Mouse (Mus musculus) myocyte (in vitro differentiated cells): Measurements from ENCODE around the gene Olfr825. TPM values are rescaled to one million over a fixed set of nuclear protein-coding genes. Genes with fewer than 3 reads are reported as not detected.
"Not testable (repeated sequence)": the region's sequence is repeated elsewhere in the genome, so short reads cannot be mapped to it uniquely, and the experiment has no call there.

ENCODE experiments used
- H3K27me3 ChIP-seq: one replicate; pipeline ENCODE4 v1.6.1; 2011; ENCODE audit not compliant: control insufficient read depth, insufficient read depth, insufficient read length
- H3K36me3 ChIP-seq: one replicate; pipeline ENCODE4 v1.6.1; 2011; ENCODE audit not compliant: control insufficient read depth, insufficient read depth
- H3K4me2 ChIP-seq: one replicate; pipeline ENCODE4 v1.6.1; 2011; ENCODE audit warnings: low read depth, control low read depth
- H3K4me3 ChIP-seq: one replicate; pipeline ENCODE4 v1.5.1; 2011; ENCODE audit warnings: mild to moderate bottlenecking, control low read depth, moderate library complexity
- H3K79me2 ChIP-seq: one replicate; pipeline ENCODE4 v1.6.1; 2011; ENCODE audit not compliant: control insufficient read depth, insufficient read depth
- H3ac ChIP-seq: one replicate; pipeline ENCODE4 v1.6.1; 2011; ENCODE audit not compliant: control insufficient read depth, insufficient read length
- CEBPB ChIP-seq: IDR thresholded peaks from 2 replicates; pipeline ENCODE4 v1.6.1; 2011; ENCODE audit warnings: mild to moderate bottlenecking, moderate library complexity; ENCODE audit not compliant: poor library complexity, insufficient read depth, severe bottlenecking
- E2F4 ChIP-seq: IDR thresholded peaks from one replicate; pipeline ENCODE4 v1.6.1; 2011; ENCODE audit warnings: mild to moderate bottlenecking, control low read depth, moderate library complexity; ENCODE audit not compliant: insufficient read depth
- MAX ChIP-seq: IDR thresholded peaks from one replicate; pipeline ENCODE4 v1.6.1; 2011; ENCODE audit warnings: low read depth, mild to moderate bottlenecking, control low read depth
- MYOD1 ChIP-seq, 3 experiments: IDR thresholded peaks; one replicate each; pipeline ENCODE4 v1.6.1; 2011; ENCODE audit warnings: control low read depth in 2 of 3, low read depth in 2 of 3, mild to moderate bottlenecking in 2 of 3, moderate library complexity in 1 of 3; ENCODE audit not compliant: insufficient read length in 2 of 3, control insufficient read depth in 1 of 3
- MYOG ChIP-seq, 3 experiments: IDR thresholded peaks; one replicate each; pipeline ENCODE4 v1.6.1; 2011; ENCODE audit warnings: control low read depth in 2 of 3, low read depth in 2 of 3, mild to moderate bottlenecking in 2 of 3; ENCODE audit not compliant: insufficient read length in 2 of 3, control insufficient read depth in 1 of 3, insufficient read depth in 1 of 3
- POLR2A ChIP-seq: IDR thresholded peaks from one replicate; pipeline ENCODE4 v1.6.1; 2011; ENCODE audit warnings: low read depth, mild to moderate bottlenecking, control low read depth, moderate library complexity; ENCODE audit not compliant: insufficient read length
- POLR2AphosphoS2 ChIP-seq: IDR thresholded peaks from one replicate; pipeline ENCODE4 v1.6.1; 2011; ENCODE audit warnings: low read depth, control low read depth; ENCODE audit not compliant: insufficient read length
- REST ChIP-seq: IDR thresholded peaks from one replicate; pipeline ENCODE4 v1.6.1; 2011; ENCODE audit warnings: mild to moderate bottlenecking, control low read depth, moderate library complexity; ENCODE audit not compliant: insufficient read depth, insufficient read length
- SRF ChIP-seq: IDR thresholded peaks from one replicate; pipeline ENCODE4 v1.6.1; 2011; ENCODE audit warnings: low read depth; ENCODE audit not compliant: control insufficient read depth, insufficient read length
- TCF12 ChIP-seq: IDR thresholded peaks from one replicate; pipeline ENCODE4 v1.6.1; 2011; ENCODE audit warnings: mild to moderate bottlenecking, control low read depth; ENCODE audit not compliant: poor library complexity, insufficient read depth, severe bottlenecking
- TCF3 ChIP-seq: IDR thresholded peaks from one replicate; pipeline ENCODE4 v1.6.1; 2011; ENCODE audit warnings: low read depth, control low read depth; ENCODE audit not compliant: insufficient read length
- USF1 ChIP-seq: IDR thresholded peaks from one replicate; pipeline ENCODE4 v1.6.1; 2011; ENCODE audit warnings: low read depth, mild to moderate bottlenecking, control low read depth, moderate library complexity
- polyA plus RNA-seq: library from polyadenylated mRNA; unstranded; fragments of >200 nt; fragmentation: generic; extraction: Trizol; gene quantifications from one replicate; pipeline ENCODE4 v1.2.1, GENCODE M21; 2012; ENCODE audit warnings: missing spikeins

Gene Olfr825
- polyA plus RNA-seq, 1 experiment = not detected

DNA sequence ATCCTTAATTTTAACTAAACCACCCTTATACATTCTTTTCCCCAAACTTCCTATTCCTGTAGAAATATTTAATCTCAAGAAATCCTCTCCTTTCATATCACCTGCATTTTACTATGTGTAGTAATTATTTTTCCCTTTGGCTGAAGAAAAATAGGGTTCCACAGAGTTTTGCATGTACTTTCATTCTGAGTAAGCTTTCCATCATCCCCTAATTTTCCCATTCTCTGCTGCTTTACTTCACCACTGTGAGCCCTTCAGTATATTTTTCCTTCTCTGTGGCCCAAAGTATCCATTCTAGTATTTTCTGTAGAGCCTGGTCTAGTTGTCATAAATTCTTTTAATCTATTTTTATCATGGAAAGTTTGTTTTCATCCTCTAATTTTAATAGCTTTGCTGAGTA lies 31.8 kb downstream of the Olfr825 start:
- no peak overlapping the region for H3ac ChIP-seq
- no peaks in the 10 kb centered on the region for H3K27me3 ChIP-seq
- no peaks in the 10 kb centered on the region for H3K79me2 ChIP-seq
- H3K4me2 ChIP-seq = no peak overlapping the region
- H3K36me3 ChIP-seq = no peaks in the 10 kb centered on the region
- TF ChIP-seq TCF12 (no peak), SRF (no peak), POLR2AphosphoS2 (no peak), REST (no peak), E2F4 (no peak), POLR2A (no peak), MYOD1 (IDR thresholded peaks at IDR 0.05; ENCODE audit: control insufficient read depth in 1 of 3, insufficient read length in 2 of 3, low read depth in 2 of 3) (no peak), USF1 (no peak), TCF3 (no peak), CEBPB (no peak), MAX (no peak), MYOG (IDR thresholded peaks at IDR 0.05; ENCODE audit: control insufficient read depth in 1 of 3, insufficient read depth in 1 of 3, insufficient read length in 2 of 3, low read depth in 2 of 3) (no peak)
- no peak overlapping the region for H3K4me3 ChIP-seq

DNA sequence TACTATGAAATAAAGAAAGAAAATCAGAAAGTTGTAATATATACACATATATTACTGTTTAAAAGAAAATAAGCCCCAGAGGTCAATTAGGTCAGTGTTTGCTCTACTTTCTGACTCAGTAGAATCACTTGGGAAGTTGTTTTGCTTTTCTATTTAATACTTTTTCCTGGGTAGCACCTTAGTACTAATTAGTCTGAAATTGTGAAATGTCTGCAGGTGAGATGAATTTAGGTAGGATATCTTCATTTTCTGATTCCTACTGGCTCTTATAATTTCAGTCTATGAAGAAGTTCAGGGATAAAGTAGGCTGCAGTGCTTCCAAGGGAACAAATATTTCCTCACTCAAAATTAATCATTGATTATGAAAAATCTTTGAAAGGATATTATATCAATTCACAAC lies 36.7 kb downstream of the Olfr825 start, which contains the start of gene Olfr824:
Olfr824 (minus strand) TSS at position 101 of the 400 bp plus-strand sequence.
- H3K4me3 ChIP-seq, H3K4me2 ChIP-seq, H3K79me2 ChIP-seq, H3K27me3 ChIP-seq, H3K36me3 ChIP-seq, H3ac ChIP-seq: not testable (repeated sequence)

DNA sequence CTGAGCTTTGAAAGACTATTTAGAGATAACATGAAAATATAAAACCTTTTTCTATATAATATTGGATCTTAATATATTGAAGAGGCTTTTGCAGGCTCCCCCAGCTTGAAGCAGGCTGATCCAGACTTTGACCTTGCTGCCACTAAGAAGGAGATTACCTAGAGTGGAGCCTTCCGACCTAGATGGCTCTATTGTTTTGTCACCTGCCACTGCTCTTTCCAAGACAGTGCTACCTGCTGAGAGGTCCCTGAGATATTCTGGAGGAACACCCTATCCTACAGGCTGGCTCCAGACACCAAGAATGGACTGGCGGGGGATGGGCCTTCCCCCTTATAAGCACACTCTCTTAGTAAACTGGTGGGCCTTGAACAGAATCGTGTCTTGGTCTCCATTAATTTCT lies 50.5 kb downstream of the Olfr825 start:
- not testable (repeated sequence) for H3ac ChIP-seq, H3K27me3 ChIP-seq, H3K36me3 ChIP-seq, H3K4me2 ChIP-seq, H3K79me2 ChIP-seq, H3K4me3 ChIP-seq

DNA sequence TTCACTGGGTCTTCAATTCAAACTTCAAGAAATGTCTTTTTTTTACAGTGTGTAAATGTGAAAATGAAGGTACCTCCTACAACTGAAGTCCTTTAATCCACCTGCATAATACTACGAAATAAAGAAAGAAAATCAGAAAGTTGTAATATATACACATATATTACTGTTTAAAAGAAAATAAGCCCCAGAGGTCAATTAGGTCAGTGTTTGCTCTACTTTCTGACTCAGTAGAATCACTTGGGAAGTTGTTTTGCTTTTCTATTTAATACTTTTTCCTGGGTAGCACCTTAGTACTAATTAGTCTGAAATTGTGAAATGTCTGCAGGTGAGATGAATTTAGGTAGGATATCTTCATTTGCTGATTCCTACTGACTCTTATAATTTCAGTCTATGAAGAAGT lies 51.3 kb downstream of the Olfr825 start, which contains the start of gene Olfr823:
Olfr823 (minus strand) TSS at position 101 of the 400 bp plus-strand sequence.
- not testable (repeated sequence) for H3ac ChIP-seq, H3K4me3 ChIP-seq, H3K4me2 ChIP-seq, H3K79me2 ChIP-seq, H3K27me3 ChIP-seq, H3K36me3 ChIP-seq

Other genes starting within 250 kb of the Olfr825 start
- gene Olfr818, start 217.7 kb downstream of the Olfr825 start, polyA plus RNA-seq = not detected
- not detected for gene Olfr819, start 199.5 kb downstream of the Olfr825 start, polyA plus RNA-seq
- not detected for gene Olfr247, start 190.6 kb downstream of the Olfr825 start, polyA plus RNA-seq
- gene Gm10310, start 181.7 kb downstream of the Olfr825 start, polyA plus RNA-seq = not detected
- gene Olfr820, start 154.1 kb downstream of the Olfr825 start, polyA plus RNA-seq = not detected
- gene Olfr821, start 136.4 kb downstream of the Olfr825 start, polyA plus RNA-seq = not detected
- not detected for gene Olfr822, start 95.6 kb downstream of the Olfr825 start, polyA plus RNA-seq
- not detected for gene Olfr823, start 51.4 kb downstream of the Olfr825 start, polyA plus RNA-seq
- not detected for gene Olfr824, start 36.8 kb downstream of the Olfr825 start, polyA plus RNA-seq
- gene Olfr826, start 17.4 kb upstream of the Olfr825 start, polyA plus RNA-seq = not detected
- not detected for gene Olfr827, start 47.6 kb upstream of the Olfr825 start, polyA plus RNA-seq
- not detected for gene Neurod4, start 113.5 kb upstream of the Olfr825 start, polyA plus RNA-seq
- gene Tespa1, start 156.1 kb upstream of the Olfr825 start, polyA plus RNA-seq = not detected
- not detected for gene Vmn2r84, start 227.6 kb upstream of the Olfr825 start, polyA plus RNA-seq